Mouse (Mus musculus) right cerebral cortex, postnatal 4 days (tissue): Measurements from ENCODE around the gene Hist1h4m.
"Not testable (repeated sequence)": the region's sequence is repeated elsewhere in the genome, so short reads cannot be mapped to it uniquely, and the experiment has no call there.

Experiments used
- DNase-seq: peaks from one replicate; pipeline ENCODE4 v3.0.0-alpha.2; 2022

The Hist1h4m gene

GRCm38 (mm10) chr13:21811539-21811938, at the start of gene Hist1h4m:
Gene Hist1h4m, plus strand, starts transcription at chr13:21811746.
- peak; percentile 8 for DNase-seq

GRCm38 (mm10) chr13:21778814-21779766, 32.5 kb upstream of the Hist1h4m start:
- DNase-seq = peak; percentile 51

GRCm38 (mm10) chr13:21779767-21780731, 31.5 kb upstream of the Hist1h4m start, which contains the start of gene Hist1h1b:
Gene Hist1h1b, minus strand, starts transcription at chr13:21780625.
- DNase-seq = peak; percentile 12

GRCm38 (mm10) chr13:21781021-21781555, 30.5 kb upstream of the Hist1h4m start:
- no peak for DNase-seq

GRCm38 (mm10) chr13:21781639-21782038, 29.9 kb upstream of the Hist1h4m start:
- no peak for DNase-seq

GRCm38 (mm10) chr13:21782361-21783254, 28.9 kb upstream of the Hist1h4m start:
- not testable (repeated sequence) for DNase-seq

GRCm38 (mm10) chr13:21783255-21783617, 28.3 kb upstream of the Hist1h4m start, which contains the start of gene Hist1h3i:
Gene Hist1h3i, minus strand, starts transcription at chr13:21783370.
- peak; percentile 8 for DNase-seq

GRCm38 (mm10) chr13:21783734-21784161, 27.8 kb upstream of the Hist1h4m start:
- DNase-seq = no peak

GRCm38 (mm10) chr13:21784311-21784710, 27.2 kb upstream of the Hist1h4m start:
- no peak for DNase-seq

- no peak for DNase-seq
These were observed 25.2 kb upstream of the Hist1h4m start for GRCm38 (mm10) chr13:21786189-21786898.

- peak; percentile 73 for DNase-seq
These were observed 24.5 kb upstream of the Hist1h4m start, which contains the start of the genes Hist1h2an and Hist1h2bp for GRCm38 (mm10) chr13:21786899-21787629. Gene Hist1h2an, minus strand, starts transcription at chr13:21787218. Gene Hist1h2bp, plus strand, starts transcription at chr13:21787461.

- no peak for DNase-seq
These were observed 23.6 kb upstream of the Hist1h4m start for GRCm38 (mm10) chr13:21787760-21788593.

GRCm38 (mm10) chr13:21789925-21790324, 21.6 kb upstream of the Hist1h4m start:
- DNase-seq = no peak

- no peak for DNase-seq
These were observed 20.8 kb upstream of the Hist1h4m start for GRCm38 (mm10) chr13:21790601-21791283.

- DNase-seq = no peak
These were observed 16.0 kb upstream of the Hist1h4m start for GRCm38 (mm10) chr13:21795584-21795983.

- not testable (repeated sequence) for DNase-seq
These were observed 14.4 kb upstream of the Hist1h4m start for GRCm38 (mm10) chr13:21797163-21797562.

GRCm38 (mm10) chr13:21803058-21803457, 8.5 kb upstream of the Hist1h4m start:
- DNase-seq = not testable (repeated sequence)

GRCm38 (mm10) chr13:21810073-21810472, 1.5 kb upstream of the Hist1h4m start, which contains the start of the genes Hist1h2bq and Hist1h2ao:
Gene Hist1h2bq, minus strand, starts transcription at chr13:21810197.
Gene Hist1h2ao, plus strand, starts transcription at chr13:21810465.
- DNase-seq = not testable (repeated sequence)
